Mouse (Mus musculus) neural tube, embryonic 14.5 days (tissue): ENCODE results near the gene BC035947. TPM values are rescaled to one million over a fixed set of nuclear protein-coding genes. Genes with fewer than 3 reads are reported as not detected.

Experiments
- ATAC-seq: fragments of 200-750 bp; cut with Nextera tagmentation; 2 replicates; pipeline ENCODE4 v1.8.0; 2017; ENCODE audit warnings: low read depth, mild to moderate bottlenecking, moderate TSS enrichment, moderate library complexity
- H3K27ac ChIP-seq: fragments of 300-500 bp; sonication (generic); 2 replicates; pipeline ENCODE4 v1.5.1; 2014; ENCODE audit warnings: low read depth, mild to moderate bottlenecking, control low read depth, low read length, moderate library complexity, mixed read lengths
- H3K27me3 ChIP-seq: fragments of 300-500 bp; sonication (generic); 2 replicates; pipeline ENCODE4 v1.6.1; 2014; ENCODE audit warnings: low read length; ENCODE audit not compliant: control insufficient read depth, insufficient read depth
- H3K36me3 ChIP-seq: fragments of 300-500 bp; sonication (generic); 2 replicates; pipeline ENCODE4 v1.6.1; 2014; ENCODE audit warnings: low read length, mixed read lengths; ENCODE audit not compliant: control insufficient read depth, insufficient read depth
- H3K4me1 ChIP-seq: fragments of 300-500 bp; sonication (generic); 2 replicates; pipeline ENCODE4 v1.6.1; 2014; ENCODE audit warnings: low read length; ENCODE audit not compliant: control insufficient read depth, insufficient read depth
- H3K4me2 ChIP-seq: fragments of 300-500 bp; sonication (generic); 2 replicates; pipeline ENCODE4 v1.6.1; 2014; ENCODE audit warnings: mild to moderate bottlenecking, low read depth, low read length, control low read depth
- H3K4me3 ChIP-seq: fragments of 300-500 bp; sonication (generic); 2 replicates; pipeline ENCODE4 v1.5.1; 2014; ENCODE audit warnings: low read depth, low read length, control low read depth, mixed read lengths
- H3K9ac ChIP-seq: fragments of 300-500 bp; sonication (generic); replicated peaks from 2 replicates; pipeline ENCODE4 v1.6.1; 2014; ENCODE audit warnings: low read depth, mild to moderate bottlenecking, control low read depth, low read length, mixed read lengths
- H3K9me3 ChIP-seq: fragments of 300-500 bp; sonication (generic); 2 replicates; pipeline ENCODE4 v1.6.1; 2016; ENCODE audit warnings: low read length; ENCODE audit not compliant: control insufficient read depth
- WGBS: fragments of 180-500 bp; shearing (Covaris S2); extraction: QIAGEN DNeasy Blood & Tissue Kit; methylation state at CpG from one replicate; pipeline ENCODE4 v1.1.7; 2014; 5-methylcytosine and 5-hydroxymethylcytosine counted together
- polyA plus RNA-seq: library from polyadenylated mRNA; unstranded; fragments of >200 nt; fragmentation: Nextera tagmentation; extraction: Ambion mirVana; gene quantifications from 2 replicates; pipeline ENCODE4 v1.2.1, GENCODE M21; 2014

BC035947 gene
- polyA plus RNA-seq, 1 experiment from 2014 or later, result 1.4 TPM

- Histone ChIP-seq H3K36me3 (no peaks in the 10 kb centered on the region), H3K27me3 (no peaks in the 10 kb centered on the region), H3K4me2 (no peak overlapping the region), H3K4me1 (peaks cover 7% of the 10 kb centered on the region), H3K4me3 (no peak overlapping the region), H3K9me3 (no peaks in the 10 kb centered on the region), H3K27ac (no peak overlapping the region), H3K9ac (no peak overlapping the region)
- 61% methylated on average over 2 of the region's 2 CpGs for WGBS
- no peak for ATAC-seq
These were observed 27.6 kb downstream of the BC035947 start for GRCm38 (mm10) chr1:78484361-78484760.

- Histone ChIP-seq H3K4me3 (no peak overlapping the region), H3K27ac (no peak overlapping the region), H3K9ac (no peak overlapping the region), H3K9me3 (no peaks in the 10 kb centered on the region), H3K4me1 (peaks cover 6% of the 10 kb centered on the region), H3K27me3 (no peaks in the 10 kb centered on the region), H3K36me3 (no peaks in the 10 kb centered on the region), H3K4me2 (no peak overlapping the region)
- ATAC-seq, result no peak
- WGBS, result 90% methylated on average over 3 of the region's 3 CpGs
These were observed 28.5 kb downstream of the BC035947 start for GRCm38 (mm10) chr1:78483430-78483829.

GRCm38 (mm10) chr1:78472441-78472840 is 39.5 kb downstream of the BC035947 start:
- Histone ChIP-seq H3K27ac (no peak overlapping the region), H3K36me3 (peaks cover 31% of the 10 kb centered on the region)
- WGBS, result 95% methylated on average over 5 of the region's 5 CpGs

GRCm38 (mm10) chr1:78454659-78455058 is 57.3 kb downstream of the BC035947 start:
- no peak for ATAC-seq
- no peaks in the 10 kb centered on the region for H3K27me3 ChIP-seq
- H3K9ac ChIP-seq, result no peak overlapping the region
- H3K4me1 ChIP-seq, result no peaks in the 10 kb centered on the region
- 28% methylated on average over 7 of the region's 7 CpGs for WGBS
- no peak overlapping the region for H3K27ac ChIP-seq
- no peak overlapping the region for H3K4me2 ChIP-seq
- peaks cover 9% of the 10 kb centered on the region; the same call in 1 of the 2 replicates for H3K36me3 ChIP-seq
- no peaks in the 10 kb centered on the region for H3K9me3 ChIP-seq
- H3K4me3 ChIP-seq, result no peak overlapping the region

More at GRCm38 (mm10) chr1:78472441-78472840, 39.5 kb downstream of the BC035947 start:
- no peak overlapping the region for H3K4me2 ChIP-seq
- H3K4me3 ChIP-seq, result no peak overlapping the region
- ATAC-seq, result no peak
- no peak overlapping the region for H3K9ac ChIP-seq
- H3K27me3 ChIP-seq, result no peaks in the 10 kb centered on the region
- H3K4me1 ChIP-seq, result no peaks in the 10 kb centered on the region
- H3K9me3 ChIP-seq, result no peaks in the 10 kb centered on the region

- Histone ChIP-seq H3K27ac (no peak overlapping the region), H3K36me3 (peaks cover 9% of the 10 kb centered on the region; the same call in 1 of the 2 replicates), H3K9me3 (no peaks in the 10 kb centered on the region), H3K9ac (no peak overlapping the region), H3K4me2 (no peak overlapping the region), H3K4me3 (no peak overlapping the region), H3K4me1 (no peaks in the 10 kb centered on the region), H3K27me3 (no peaks in the 10 kb centered on the region)
- 94% methylated on average over 8 of the region's 8 CpGs for WGBS
- ATAC-seq, result no peak
These were observed 58.1 kb downstream of the BC035947 start for GRCm38 (mm10) chr1:78453886-78454285.

- WGBS, result 92% methylated on average over 6 of the region's 6 CpGs
- Histone ChIP-seq H3K4me1 (no peaks in the 10 kb centered on the region), H3K9me3 (no peaks in the 10 kb centered on the region), H3K9ac (no peak overlapping the region), H3K27ac (no peak overlapping the region), H3K4me2 (no peak overlapping the region), H3K36me3 (peaks cover 5% of the 10 kb centered on the region; the same call in 1 of the 2 replicates), H3K27me3 (no peaks in the 10 kb centered on the region), H3K4me3 (no peak overlapping the region)
- ATAC-seq, result no peak
These were observed 59.4 kb downstream of the BC035947 start for GRCm38 (mm10) chr1:78452544-78452943.

GRCm38 (mm10) chr1:78451070-78451854 is 60.7 kb downstream of the BC035947 start:
- no peak overlapping the region for H3K4me3 ChIP-seq
- 0 out of 2 replicates have a peak, but pooled peaks cover 2% of the 10 kb centered on the region for H3K36me3 ChIP-seq
- H3K4me2 ChIP-seq, result no peak overlapping the region
- no peak for ATAC-seq
- H3K27me3 ChIP-seq, result no peaks in the 10 kb centered on the region
- H3K4me1 ChIP-seq, result no peaks in the 10 kb centered on the region
- H3K9ac ChIP-seq, result no peak overlapping the region
- H3K27ac ChIP-seq, result no peak overlapping the region
- no peaks in the 10 kb centered on the region for H3K9me3 ChIP-seq
- WGBS, result 59% methylated on average over 12 of the region's 12 CpGs

GRCm38 (mm10) chr1:78448091-78448490 is 63.9 kb downstream of the BC035947 start:
- no peak for ATAC-seq
- Histone ChIP-seq H3K27me3 (no peaks in the 10 kb centered on the region), H3K4me1 (no peaks in the 10 kb centered on the region), H3K27ac (no peak overlapping the region), H3K4me3 (no peak overlapping the region), H3K9me3 (no peaks in the 10 kb centered on the region), H3K4me2 (no peak overlapping the region), H3K36me3 (peaks cover 7% of the 10 kb centered on the region), H3K9ac (no peak overlapping the region)
- 63% methylated on average over 1 of the region's 1 CpGs for WGBS
